Mouse (Mus musculus): ENCODE measurements at regions not wholly inside any gene's neighbourhood (a gene's known extent, or its start where the extent isn't known, plus 50 kb on each side); places are given as distances from the start of the nearest gene placed in this dataset.

DNA sequence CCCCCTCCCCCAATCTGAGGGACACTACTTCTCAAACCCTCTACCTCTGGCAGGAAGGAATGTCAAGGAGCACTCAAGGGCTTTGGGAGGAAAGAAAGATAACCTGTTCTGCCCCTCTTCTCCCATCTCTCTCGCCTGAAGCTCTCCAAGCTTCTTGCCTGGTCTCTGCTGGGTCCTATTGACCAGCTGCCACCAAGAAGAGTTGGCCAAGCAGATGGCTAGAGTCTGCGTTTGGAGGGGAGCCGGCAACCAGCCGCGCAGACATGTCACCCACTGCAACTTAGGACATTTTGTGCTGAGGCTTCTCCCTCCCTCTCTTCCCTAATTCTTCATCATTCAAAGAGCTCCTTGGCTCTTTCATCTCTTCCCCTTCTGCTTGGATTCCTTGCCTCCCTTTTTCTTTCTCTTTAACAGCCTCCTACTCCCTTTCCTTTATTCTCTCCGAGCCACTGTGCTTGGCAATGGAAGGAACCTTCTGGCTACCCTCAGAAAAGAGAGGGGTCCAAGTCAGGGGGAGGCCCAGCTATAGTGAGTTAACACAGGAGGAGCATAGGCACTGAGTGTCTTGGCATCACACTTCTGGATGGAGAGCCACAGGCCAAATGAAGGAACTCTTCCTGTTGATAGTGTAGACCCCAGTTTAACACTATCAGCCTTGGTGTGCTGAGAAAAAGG is 60.1 kb upstream of the Tnp1 start:
- TF ChIP-seq CTCF (IDR thresholded peaks at IDR 0.05; ENCODE audit: control insufficient read depth, insufficient read depth, insufficient read length) (no peak), MYOG (IDR thresholded peaks at IDR 0.05; ENCODE audit: control insufficient read depth, extremely low read depth, insufficient read length) (no peak), USF1 (IDR thresholded peaks at IDR 0.05; ENCODE audit: low read depth) (no peak)

Data from C2C12 (cell line).